Mouse (Mus musculus) myocyte (in vitro differentiated cells): ENCODE measurements around the gene Steap3.

ENCODE experiments used
- MAX ChIP-seq: IDR thresholded peaks from one replicate; pipeline ENCODE4 v1.6.1; 2011; ENCODE audit warnings: low read depth, mild to moderate bottlenecking, control low read depth
- POLR2A ChIP-seq: IDR thresholded peaks from one replicate; pipeline ENCODE4 v1.6.1; 2011; ENCODE audit warnings: low read depth, mild to moderate bottlenecking, control low read depth, moderate library complexity; ENCODE audit not compliant: insufficient read length
- POLR2AphosphoS2 ChIP-seq: IDR thresholded peaks from one replicate; pipeline ENCODE4 v1.6.1; 2011; ENCODE audit warnings: low read depth, control low read depth; ENCODE audit not compliant: insufficient read length
- USF1 ChIP-seq: IDR thresholded peaks from one replicate; pipeline ENCODE4 v1.6.1; 2011; ENCODE audit warnings: low read depth, mild to moderate bottlenecking, control low read depth, moderate library complexity

DNA sequence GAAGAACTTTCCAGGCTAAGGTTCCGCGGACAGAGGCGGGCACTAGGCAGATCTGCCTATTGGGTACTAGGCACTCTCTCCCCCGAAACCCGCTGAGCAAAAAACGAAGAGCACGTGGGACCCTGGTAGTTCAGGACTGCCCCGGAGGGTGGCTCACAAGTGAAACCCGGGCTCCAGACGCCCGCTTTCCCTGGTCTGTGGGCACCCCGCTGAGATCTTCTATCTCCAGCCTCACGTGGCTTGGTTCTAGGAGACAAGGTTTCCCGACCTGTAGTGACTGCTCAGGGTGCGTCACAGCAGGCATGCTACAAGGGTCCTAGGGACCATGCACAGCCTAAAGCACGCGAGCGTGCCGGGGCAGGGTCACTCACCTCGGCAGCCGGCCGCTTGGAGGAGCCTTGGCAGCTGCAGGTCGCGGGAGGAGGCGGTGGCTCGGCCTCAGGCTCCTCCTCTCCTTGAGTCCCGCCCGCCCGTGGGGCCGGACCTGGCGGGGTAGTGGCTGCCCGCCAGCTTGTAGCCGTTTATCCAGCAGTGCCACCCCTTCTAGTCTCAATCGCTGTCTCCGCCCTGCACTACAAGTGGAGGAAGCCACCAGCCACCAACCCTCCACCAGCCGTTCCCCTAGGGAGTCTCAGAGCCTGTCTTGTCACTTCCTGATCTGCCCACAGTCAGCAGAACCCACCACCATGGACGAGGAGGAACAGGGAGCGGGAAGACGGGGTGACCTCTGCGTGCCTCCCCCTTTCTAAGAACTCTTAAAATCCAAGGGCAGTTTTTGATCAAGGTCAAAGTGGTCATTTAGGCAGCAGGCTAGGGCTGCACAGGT, 7.4 kb downstream of the Steap3 start:
- TF ChIP-seq POLR2A, result peak; percentile 87
- no peak for TF ChIP-seq USF1
- peak; percentile 77 for TF ChIP-seq POLR2AphosphoS2
- TF ChIP-seq MAX, result no peak
